Mouse (Mus musculus): ENCODE results near the gene Ispd.

The Ispd gene

DNA sequence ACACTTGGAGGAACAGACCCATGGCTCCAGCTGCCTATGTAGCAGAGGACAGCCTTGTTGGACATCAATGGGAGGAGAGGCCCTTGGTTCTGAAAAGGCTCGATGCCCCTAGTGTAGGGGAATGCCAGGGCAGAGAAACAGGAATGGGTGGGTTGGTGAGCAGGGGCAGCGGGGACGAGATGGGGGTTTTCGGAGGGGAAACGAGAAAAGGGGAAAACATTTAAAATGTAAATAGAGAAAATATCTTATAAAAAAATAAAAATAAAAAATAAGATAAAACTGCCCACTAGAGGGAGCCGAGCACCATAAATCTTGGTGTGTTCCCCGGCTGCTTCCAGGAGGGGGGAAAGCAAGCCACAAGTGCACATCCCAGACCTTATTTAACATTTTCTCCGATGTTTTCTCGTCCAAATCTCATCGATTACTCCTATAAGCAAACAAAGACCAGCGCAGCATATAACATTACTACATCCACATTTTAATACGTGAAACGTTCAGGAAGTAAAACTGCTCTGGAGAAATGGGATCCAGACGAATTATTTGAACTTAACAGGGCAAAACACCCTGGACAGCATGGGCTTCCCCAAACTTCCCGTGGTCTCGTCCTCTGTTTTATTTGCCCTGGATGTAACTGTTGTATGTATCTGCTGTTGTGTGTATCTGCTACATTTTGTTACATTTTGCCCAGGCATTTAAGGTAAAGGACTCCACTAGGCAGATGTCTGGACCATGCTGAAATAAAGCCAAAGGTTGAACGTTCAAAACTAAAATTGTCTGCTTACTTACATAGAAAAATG is 332.8 kb downstream of the Ispd start:
- peak; percentile 4 for DNase-seq (ENCODE audit: low spot score)

DNA sequence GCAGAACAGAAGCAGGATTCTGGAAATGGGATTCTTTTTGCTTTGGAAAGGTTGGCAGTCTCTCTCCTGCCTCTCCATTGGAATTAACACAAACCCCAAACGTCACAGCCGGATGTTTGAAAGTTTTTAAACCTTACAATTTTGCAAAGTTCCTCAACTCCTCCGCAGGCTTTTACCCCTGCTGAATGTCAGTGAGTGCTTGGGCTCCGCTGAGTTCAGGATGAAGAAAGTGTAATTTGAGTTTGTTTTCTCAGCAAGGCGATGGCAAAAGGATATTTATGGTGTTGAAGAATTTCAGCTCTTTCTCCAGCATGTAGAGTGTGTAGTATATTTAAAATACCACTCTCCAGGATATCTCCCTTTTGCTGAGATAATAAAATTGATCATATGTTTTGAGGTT is 336.3 kb downstream of the Ispd start:
- no peak for DNase-seq (ENCODE audit: low spot score)

GRCm38 (mm10) chr12:36718417-36718816 is 337.2 kb downstream of the Ispd start:
- no peak for DNase-seq (ENCODE audit: low spot score)

- DNase-seq (ENCODE audit: low spot score) = no peak
Measured at GRCm38 (mm10) chr12:36719074-36719473, 337.8 kb downstream of the Ispd start.

DNA sequence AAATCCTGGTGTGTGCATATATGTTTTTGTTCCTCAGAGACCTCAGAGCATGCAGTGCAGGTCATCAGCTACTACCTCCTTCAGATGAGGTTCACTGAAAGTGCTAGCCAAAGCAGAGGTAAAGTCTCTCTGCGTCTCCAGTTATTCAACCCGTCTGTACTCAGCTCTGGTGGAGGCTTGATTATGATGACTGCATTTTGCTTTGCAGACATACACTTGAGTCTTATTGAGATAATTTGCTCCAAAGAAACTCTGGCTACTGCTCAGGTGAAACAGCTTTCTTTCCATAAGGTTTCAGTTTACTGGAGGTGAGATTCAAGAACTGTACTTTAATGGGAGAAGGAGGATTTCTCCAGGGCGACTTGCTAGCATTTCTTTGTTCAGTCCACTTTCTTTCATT is 339.5 kb downstream of the Ispd start:
- DNase-seq (ENCODE audit: low spot score) = no peak

DNA sequence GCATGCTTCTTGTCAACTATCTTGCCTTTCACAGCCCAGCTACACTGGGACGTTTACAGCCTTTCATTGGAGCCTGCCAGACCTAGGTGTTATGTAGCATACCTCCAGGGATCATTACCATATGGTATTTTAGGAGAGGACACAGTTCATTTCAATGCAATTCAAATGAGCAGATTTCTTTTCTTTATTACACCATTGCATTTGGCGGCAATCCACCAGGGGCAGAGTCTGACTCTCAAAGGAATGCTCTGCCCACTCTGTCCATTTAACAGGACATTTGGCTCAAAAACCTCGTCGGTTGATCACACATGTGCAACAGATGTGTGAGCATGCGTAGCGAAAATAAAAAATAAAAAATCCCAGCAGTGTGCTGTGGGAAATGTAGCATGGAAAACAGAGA is 340.0 kb downstream of the Ispd start:
- DNase-seq (ENCODE audit: low spot score) = no peak

DNA sequence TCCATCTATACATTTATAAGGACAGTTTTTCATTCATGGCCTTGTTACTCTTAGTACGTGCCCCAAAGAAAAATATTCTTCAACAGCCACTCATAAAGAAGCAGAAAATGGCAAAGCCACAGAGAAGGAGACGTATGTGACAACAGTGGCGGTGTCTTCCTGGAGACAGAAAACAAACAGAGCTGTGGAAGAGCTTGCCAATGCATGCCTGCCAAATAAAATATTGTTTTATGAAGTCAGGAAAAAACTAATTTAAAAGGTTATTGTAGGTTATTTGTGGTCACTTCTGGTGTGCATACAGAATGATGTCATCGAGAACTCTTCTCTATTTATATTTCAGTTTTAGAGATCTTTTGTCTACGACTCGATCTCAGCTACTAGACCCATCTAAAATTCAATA is 341.5 kb downstream of the Ispd start:
- DNase-seq (ENCODE audit: low spot score) = no peak

GRCm38 (mm10) chr12:36723302-36723701 is 342.1 kb downstream of the Ispd start:
- DNase-seq (ENCODE audit: low spot score) = no peak

DNA sequence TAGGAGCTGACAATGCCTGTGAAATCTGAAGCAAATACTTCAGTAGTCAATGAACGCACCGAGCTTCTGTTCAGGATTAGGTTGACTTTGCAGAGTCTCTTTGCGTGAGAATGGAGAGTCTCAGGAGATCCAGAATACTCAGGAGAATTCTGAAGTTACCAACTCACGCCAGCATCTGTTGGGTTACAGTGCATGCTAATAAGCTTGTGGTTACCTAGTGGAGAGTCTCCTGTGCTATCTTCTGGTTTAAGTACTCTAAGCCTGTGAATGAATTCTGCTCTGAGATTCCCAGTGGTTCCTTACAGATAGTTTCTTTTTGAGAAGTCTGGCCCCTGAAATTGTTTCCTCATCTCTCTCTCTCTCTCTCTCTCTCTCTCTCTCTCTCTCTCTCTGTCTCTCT is 343.0 kb downstream of the Ispd start:
- DNase-seq (ENCODE audit: low spot score) = no peak

DNA sequence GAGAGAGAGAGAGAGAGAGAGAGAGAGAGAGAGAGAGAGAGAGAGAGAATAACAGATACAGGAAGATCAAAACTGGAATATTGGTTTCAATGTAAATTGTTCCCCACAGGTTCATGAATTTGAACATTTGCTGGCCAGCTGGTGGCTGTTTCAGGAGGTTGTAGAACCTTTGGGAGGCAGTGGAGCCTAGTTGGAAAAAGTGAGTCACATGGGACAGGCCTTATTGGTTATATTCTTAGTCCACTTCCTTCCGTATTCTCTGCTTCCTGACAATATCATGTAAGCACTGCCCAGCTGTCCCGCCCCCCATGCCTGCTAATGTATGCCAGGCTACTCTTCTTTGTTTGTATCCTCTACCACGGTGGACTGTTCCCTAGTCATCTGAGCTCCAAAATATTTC is 344.0 kb downstream of the Ispd start:
- no peak for DNase-seq (ENCODE audit: low spot score)

DNA sequence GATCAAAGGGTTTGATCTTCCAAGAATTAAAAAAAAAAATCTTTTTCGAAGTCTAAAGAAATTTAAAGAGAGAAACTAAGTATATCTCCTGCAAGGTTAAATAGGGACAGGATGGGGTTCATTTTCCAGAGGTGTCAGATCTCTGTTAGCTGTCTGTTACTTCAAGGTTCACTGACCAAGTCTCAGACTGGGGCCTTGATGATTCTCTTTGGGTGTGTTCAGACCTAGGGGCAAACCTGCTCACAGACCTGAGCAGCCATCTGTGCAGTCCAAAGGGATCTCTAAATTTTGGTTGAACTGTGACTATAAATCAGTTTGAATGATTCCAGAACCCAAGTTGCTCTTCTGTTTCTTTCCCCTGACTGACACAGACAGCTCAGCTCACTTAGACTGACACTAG is 344.8 kb downstream of the Ispd start:
- DNase-seq (ENCODE audit: low spot score) = no peak

DNA sequence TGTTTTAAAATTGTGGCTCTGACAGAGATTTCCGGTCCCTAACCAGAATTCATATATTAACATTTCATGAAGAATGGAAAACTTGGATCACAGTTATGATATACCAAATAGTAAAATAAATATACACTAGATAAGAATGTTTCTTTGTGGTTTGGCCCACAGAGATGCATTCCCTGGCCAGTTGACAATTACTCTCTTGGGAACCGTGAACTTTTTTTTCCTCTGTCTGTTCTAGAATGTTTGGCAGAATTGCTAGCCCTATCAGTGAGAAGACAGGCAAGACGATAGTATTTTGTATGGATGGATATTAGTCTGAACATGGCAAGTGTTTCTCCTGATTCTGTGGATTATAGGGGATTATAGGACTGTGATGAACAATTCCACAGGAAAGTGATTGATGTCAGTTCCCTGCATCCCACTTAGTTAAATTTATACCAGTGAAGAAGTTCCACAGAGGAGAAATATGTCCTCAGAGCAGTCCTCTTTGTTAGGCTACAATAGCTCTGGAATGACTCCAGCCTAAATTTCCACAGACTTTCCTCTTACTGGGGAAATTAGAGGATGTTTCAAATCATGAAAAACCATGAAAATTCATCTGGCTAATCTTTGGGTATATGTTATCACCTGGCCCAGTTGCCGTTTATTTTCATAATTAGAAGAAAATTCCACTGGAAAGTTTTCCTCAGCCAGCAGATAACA is 352.6 kb downstream of the Ispd start:
- no peak for DNase-seq (ENCODE audit: low spot score)
